Mouse (Mus musculus): Measurements from ENCODE around the gene Macrod2. TPM values are rescaled to one million over a fixed set of nuclear protein-coding genes. Genes with fewer than 3 reads are reported as not detected.

Gene Macrod2
- polyA plus RNA-seq, 2 experiments = 2.1 to 7.7 TPM

- Histone ChIP-seq H3K9ac (replicated peaks) (no peak overlapping the region), H3K36me3 (replicated peaks; ENCODE audit: control insufficient read depth, insufficient read depth, low read depth) (no peaks in the 10 kb centered on the region), H3K27ac (no peak overlapping the region), H3K27me3 (ENCODE audit: control insufficient read depth, insufficient read depth, low read length) (no peaks in the 10 kb centered on the region), H3K4me2 (ENCODE audit: low read depth) (no peak overlapping the region), H3K9me3 (ENCODE audit: control insufficient read depth, low read length) (no peaks in the 10 kb centered on the region), H3K4me3 (ENCODE audit: insufficient read depth in 1 of 2, low read depth in 2 of 2, low read length in 2 of 2) (no peak overlapping the region), H3K4me1 (replicated peaks; ENCODE audit: control insufficient read depth in 2 of 2, insufficient read depth in 2 of 2, low read length in 1 of 2) (no peaks in the 10 kb centered on the region)
- WGBS (ENCODE audit: insufficient replicate concordance) = 26% methylated on average over 4 of the region's 4 CpGs
- no peak for TF ChIP-seq EP300 (IDR thresholded peaks at IDR 0.05; ENCODE audit: low read depth)
- no peak for TF ChIP-seq CTCF (IDR thresholded peaks at IDR 0.05; ENCODE audit: low read depth)
- DNase-seq (ENCODE audit: low read depth in 3 of 3, low spot score in 3 of 3) (no peak), ATAC-seq (ENCODE audit: insufficient read depth) (no peak)
These were observed 1855.3 kb downstream of the Macrod2 start for GRCm38 (mm10) chr2:142250383-142250782.

GRCm38 (mm10) chr2:142251518-142251917 lies 1856.4 kb downstream of the Macrod2 start:
- H3K4me3 ChIP-seq (ENCODE audit: insufficient read depth in 1 of 2, low read depth in 2 of 2, low read length in 2 of 2) = no peak overlapping the region
- 54% methylated on average over 2 of the region's 2 CpGs for WGBS (ENCODE audit: insufficient replicate concordance)
- H3K4me2 ChIP-seq (ENCODE audit: low read depth) = no peak overlapping the region
- no peak for TF ChIP-seq EP300 (IDR thresholded peaks at IDR 0.05; ENCODE audit: low read depth)
- no peak for TF ChIP-seq CTCF (IDR thresholded peaks at IDR 0.05; ENCODE audit: low read depth)
- H3K9me3 ChIP-seq (ENCODE audit: control insufficient read depth, low read length) = no peaks in the 10 kb centered on the region
- no peaks in the 10 kb centered on the region for H3K27me3 ChIP-seq (ENCODE audit: control insufficient read depth, insufficient read depth, low read length)
- no peak overlapping the region for H3K27ac ChIP-seq
- DNase-seq (ENCODE audit: low read depth in 3 of 3, low spot score in 3 of 3) = no peak
- no peak for ATAC-seq (ENCODE audit: insufficient read depth)
- H3K9ac ChIP-seq (replicated peaks) = no peak overlapping the region
- no peaks in the 10 kb centered on the region for H3K4me1 ChIP-seq (replicated peaks; ENCODE audit: control insufficient read depth in 2 of 2, insufficient read depth in 2 of 2, low read length in 1 of 2)
- no peaks in the 10 kb centered on the region for H3K36me3 ChIP-seq (replicated peaks; ENCODE audit: control insufficient read depth, insufficient read depth, low read depth)

DNA sequence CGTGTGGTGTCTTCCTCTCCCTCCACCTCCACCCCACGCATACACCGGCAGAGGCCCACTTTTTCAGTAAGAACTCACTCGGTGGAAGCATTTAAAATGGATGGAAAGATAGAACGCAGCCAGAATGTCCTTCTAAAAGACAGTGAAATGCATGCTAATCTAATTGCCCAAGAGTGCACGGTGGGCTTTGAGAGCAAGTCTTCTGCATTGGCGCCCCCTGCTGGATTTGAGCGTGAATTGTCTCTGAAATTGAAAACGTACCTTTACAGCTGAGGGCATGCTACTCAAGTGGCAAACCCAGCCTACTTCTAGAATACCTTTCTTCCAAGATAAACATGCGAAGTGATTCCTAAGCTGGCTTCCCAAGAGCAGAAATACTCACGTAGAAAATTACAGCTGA lies 1858.8 kb downstream of the Macrod2 start:
- Histone ChIP-seq H3K36me3 (replicated peaks; ENCODE audit: control insufficient read depth, insufficient read depth, low read depth) (no peaks in the 10 kb centered on the region), H3K4me1 (replicated peaks; ENCODE audit: control insufficient read depth in 2 of 2, insufficient read depth in 2 of 2, low read length in 1 of 2) (no peaks in the 10 kb centered on the region), H3K27me3 (ENCODE audit: control insufficient read depth, insufficient read depth, low read length) (no peaks in the 10 kb centered on the region), H3K4me3 (ENCODE audit: insufficient read depth in 1 of 2, low read depth in 2 of 2, low read length in 2 of 2) (no peak overlapping the region), H3K4me2 (ENCODE audit: low read depth) (no peak overlapping the region), H3K9me3 (ENCODE audit: control insufficient read depth, low read length) (no peaks in the 10 kb centered on the region), H3K9ac (replicated peaks) (no peak overlapping the region), H3K27ac (no peak overlapping the region)
- peak; percentile 73 for TF ChIP-seq CTCF (IDR thresholded peaks at IDR 0.05; ENCODE audit: low read depth)
- no peak for TF ChIP-seq EP300 (IDR thresholded peaks at IDR 0.05; ENCODE audit: low read depth)
- WGBS (ENCODE audit: insufficient replicate concordance) = 18% methylated on average over 11 of the region's 11 CpGs
- ATAC-seq (ENCODE audit: insufficient read depth) = no peak
- peak in 1 of 3 experiments; percentile 2 for DNase-seq (ENCODE audit: low read depth in 3 of 3, low spot score in 3 of 3)

DNA sequence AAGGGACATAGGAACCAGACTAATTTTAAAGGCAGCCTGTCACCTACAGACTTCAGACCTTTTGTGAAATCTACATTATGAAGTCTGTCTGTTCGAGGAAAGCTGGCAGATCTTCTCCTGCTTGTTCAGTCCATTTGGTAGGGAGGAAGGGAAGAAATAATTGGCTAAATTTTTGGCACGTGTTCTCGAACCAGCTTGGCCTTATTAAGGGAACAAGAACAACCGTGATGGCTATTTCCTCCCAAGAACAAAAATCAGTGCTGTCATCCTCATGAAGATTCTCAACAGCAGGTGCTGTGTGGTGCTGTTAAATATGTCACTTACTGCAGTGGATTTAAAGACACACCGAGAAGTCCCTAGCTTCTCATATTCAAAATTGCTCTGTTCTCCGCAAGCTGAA lies 1859.5 kb downstream of the Macrod2 start:
- H3K9me3 ChIP-seq (ENCODE audit: control insufficient read depth, low read length) = no peaks in the 10 kb centered on the region
- H3K36me3 ChIP-seq (replicated peaks; ENCODE audit: control insufficient read depth, insufficient read depth, low read depth) = no peaks in the 10 kb centered on the region
- no peak overlapping the region for H3K4me2 ChIP-seq (ENCODE audit: low read depth)
- no peak overlapping the region for H3K9ac ChIP-seq (replicated peaks)
- TF ChIP-seq CTCF (IDR thresholded peaks at IDR 0.05; ENCODE audit: low read depth) (no peak), EP300 (IDR thresholded peaks at IDR 0.05; ENCODE audit: low read depth) (no peak)
- 64% methylated on average over 6 of the region's 6 CpGs for WGBS (ENCODE audit: insufficient replicate concordance)
- no peak overlapping the region for H3K27ac ChIP-seq
- H3K4me1 ChIP-seq (replicated peaks; ENCODE audit: control insufficient read depth in 2 of 2, insufficient read depth in 2 of 2, low read length in 1 of 2) = no peaks in the 10 kb centered on the region
- no peak overlapping the region for H3K4me3 ChIP-seq (ENCODE audit: insufficient read depth in 1 of 2, low read depth in 2 of 2, low read length in 2 of 2)
- no peak for DNase-seq (ENCODE audit: low read depth in 3 of 3, low spot score in 3 of 3)
- no peaks in the 10 kb centered on the region for H3K27me3 ChIP-seq (ENCODE audit: control insufficient read depth, insufficient read depth, low read length)
- ATAC-seq (ENCODE audit: insufficient read depth) = no peak

DNA sequence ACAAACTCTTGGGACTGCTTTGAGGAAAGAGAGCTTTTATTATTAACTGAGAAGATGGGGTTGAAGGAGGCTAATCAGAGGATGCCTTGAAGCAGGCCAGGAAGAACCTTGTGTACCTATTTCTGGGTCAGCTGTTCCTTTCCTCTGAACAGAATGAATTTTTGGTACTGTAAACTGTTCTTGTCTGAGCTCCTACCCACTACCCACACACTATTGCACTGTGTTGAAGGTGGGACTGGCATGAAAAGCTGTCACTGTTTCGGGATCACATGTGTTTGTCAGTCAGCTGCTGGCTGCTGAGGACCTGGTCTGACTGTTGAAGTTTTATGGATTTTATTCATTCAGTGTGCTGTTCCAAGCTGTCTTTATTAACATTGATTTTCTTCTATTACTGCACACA lies 1862.4 kb downstream of the Macrod2 start:
- no peak overlapping the region for H3K27ac ChIP-seq

More for the DNA sequence above, 1862.4 kb downstream of the Macrod2 start:
- WGBS (ENCODE audit: insufficient replicate concordance) = 76% methylated on average over 1 of the region's 1 CpGs
- Histone ChIP-seq H3K4me2 (ENCODE audit: low read depth) (no peak overlapping the region), H3K4me1 (replicated peaks; ENCODE audit: control insufficient read depth in 2 of 2, insufficient read depth in 2 of 2, low read length in 1 of 2) (no peaks in the 10 kb centered on the region), H3K9ac (replicated peaks) (no peak overlapping the region), H3K36me3 (replicated peaks; ENCODE audit: control insufficient read depth, insufficient read depth, low read depth) (no peaks in the 10 kb centered on the region), H3K4me3 (ENCODE audit: insufficient read depth in 1 of 2, low read depth in 2 of 2, low read length in 2 of 2) (no peak overlapping the region), H3K9me3 (ENCODE audit: control insufficient read depth, low read length) (no peaks in the 10 kb centered on the region), H3K27me3 (ENCODE audit: control insufficient read depth, insufficient read depth, low read length) (no peaks in the 10 kb centered on the region)
- DNase-seq (ENCODE audit: low read depth in 3 of 3, low spot score in 3 of 3) = no peak
- TF ChIP-seq CTCF (IDR thresholded peaks at IDR 0.05; ENCODE audit: low read depth) = no peak
- TF ChIP-seq EP300 (IDR thresholded peaks at IDR 0.05; ENCODE audit: low read depth) = no peak
- no peak for ATAC-seq (ENCODE audit: insufficient read depth)
